Mouse (Mus musculus): ENCODE data around the gene Insl5.

Gene Insl5

GRCm38 (mm10) chr4:103026621-103027020 is at the start of gene Insl5:
TSS of gene Insl5 (minus strand) at chr4:103026842.
- DNase-seq (ENCODE audit: low spot score in 2 of 2): no peak

- DNase-seq (ENCODE audit: low spot score in 2 of 2): no peak
These were observed 44.0 kb upstream of the Insl5 start for GRCm38 (mm10) chr4:103070631-103071030.

GRCm38 (mm10) chr4:103067906-103068655 is 41.4 kb upstream of the Insl5 start:
- DNase-seq (ENCODE audit: low spot score in 2 of 2): no peak

- DNase-seq (ENCODE audit: low spot score in 2 of 2): no peak
These were observed 38.3 kb upstream of the Insl5 start for GRCm38 (mm10) chr4:103064976-103065375.

GRCm38 (mm10) chr4:103064421-103064820 is 37.8 kb upstream of the Insl5 start:
- no peak for DNase-seq (ENCODE audit: low spot score in 2 of 2)

- DNase-seq (ENCODE audit: low spot score in 2 of 2): no peak
These were observed 30.3 kb upstream of the Insl5 start for GRCm38 (mm10) chr4:103056909-103057308.

- DNase-seq (ENCODE audit: low spot score in 2 of 2): no peak
These were observed 21.4 kb upstream of the Insl5 start for GRCm38 (mm10) chr4:103048046-103048445.

GRCm38 (mm10) chr4:103042997-103043396 is 16.4 kb upstream of the Insl5 start:
- DNase-seq (ENCODE audit: low spot score in 2 of 2): no peak

GRCm38 (mm10) chr4:103039838-103040191 is 13.2 kb upstream of the Insl5 start:
- DNase-seq (ENCODE audit: low spot score in 2 of 2): no peak

- DNase-seq (ENCODE audit: low spot score in 2 of 2): no peak
These were observed 12.6 kb upstream of the Insl5 start for GRCm38 (mm10) chr4:103039103-103039837.

- no peak for DNase-seq (ENCODE audit: low spot score in 2 of 2)
These were observed 1.8 kb upstream of the Insl5 start for GRCm38 (mm10) chr4:103028177-103029088.

GRCm38 (mm10) chr4:103027745-103028144 is 1.1 kb upstream of the Insl5 start:
- DNase-seq (ENCODE audit: low spot score in 2 of 2): no peak

GRCm38 (mm10) chr4:103013490-103013889 is 13.2 kb downstream of the Insl5 start:
- no peak for DNase-seq (ENCODE audit: low spot score in 2 of 2)

- DNase-seq (ENCODE audit: low spot score in 2 of 2): no peak
These were observed 14.8 kb downstream of the Insl5 start for GRCm38 (mm10) chr4:103011823-103012222.

GRCm38 (mm10) chr4:103010734-103011133 is 15.9 kb downstream of the Insl5 start:
- DNase-seq (ENCODE audit: low spot score in 2 of 2): no peak

GRCm38 (mm10) chr4:103006943-103007418 is 19.7 kb downstream of the Insl5 start:
- peak in 1 of 2 experiments; percentile 20 for DNase-seq (ENCODE audit: low spot score in 2 of 2)

- no peak for DNase-seq (ENCODE audit: low spot score in 2 of 2)
These were observed 20.4 kb downstream of the Insl5 start for GRCm38 (mm10) chr4:103006266-103006665.

GRCm38 (mm10) chr4:103005190-103005945 is 21.3 kb downstream of the Insl5 start:
- DNase-seq (ENCODE audit: low spot score in 2 of 2): peak in 1 of 2 experiments; percentile 28

GRCm38 (mm10) chr4:103004681-103005080 is 22.0 kb downstream of the Insl5 start:
- no peak for DNase-seq (ENCODE audit: low spot score in 2 of 2)

GRCm38 (mm10) chr4:102991685-102992084 is 35.0 kb downstream of the Insl5 start:
- no peak for DNase-seq (ENCODE audit: low spot score in 2 of 2)

All from urinary bladder, postnatal 4 days (tissue).